Mouse (Mus musculus) liver, postnatal 0 days (tissue): ENCODE results near the gene Hba-a1. TPM values are rescaled to one million over a fixed set of nuclear protein-coding genes. Genes with fewer than 3 reads are reported as not detected.
A peak's percentile ranks its signal among the peaks of the same experiment; 100 is the strongest.
"Not testable (repeated sequence)": the region's sequence is repeated elsewhere in the genome, so short reads cannot be mapped to it uniquely, and the experiment has no call there.

Experiments used
- ATAC-seq: fragments of 200-750 bp; cut with Nextera tagmentation; 2 replicates; pipeline ENCODE4 v1.8.0; 2017; ENCODE audit warnings: mild to moderate bottlenecking, moderate library complexity
- DNase-seq: peaks from one replicate; pipeline ENCODE4 v3.0.0-alpha.2; 2016
- H3K27ac ChIP-seq: fragments of 300-500 bp; sonication (generic); 2 replicates; pipeline ENCODE4 v1.5.1; 2014; ENCODE audit warnings: antibody characterized with exemption, moderate library complexity, mild to moderate bottlenecking, low read depth
- H3K27me3 ChIP-seq: fragments of 300-500 bp; sonication (generic); 2 replicates; pipeline ENCODE4 v1.6.1; 2014; ENCODE audit warnings: low read length, control low read depth, mixed read lengths; ENCODE audit not compliant: insufficient read depth
- H3K36me3 ChIP-seq: fragments of 300-500 bp; sonication (generic); replicated peaks from 2 replicates; pipeline ENCODE4 v1.6.1; 2014; ENCODE audit warnings: mild to moderate bottlenecking, control low read depth, low read length, moderate library complexity, mixed read lengths; ENCODE audit not compliant: insufficient read depth
- H3K4me1 ChIP-seq: fragments of 300-500 bp; sonication (generic); 2 replicates; pipeline ENCODE4 v1.6.1; 2014; ENCODE audit warnings: antibody characterized with exemption, mild to moderate bottlenecking, control low read depth; ENCODE audit not compliant: insufficient read depth
- H3K4me2 ChIP-seq: fragments of 300-500 bp; sonication (generic); 2 replicates; pipeline ENCODE4 v1.6.1; 2014; ENCODE audit warnings: low read depth, mild to moderate bottlenecking, low read length, moderate library complexity, mixed read lengths
- H3K4me3 ChIP-seq: fragments of 300-500 bp; sonication (generic); 2 replicates; pipeline ENCODE4 v1.5.1; 2014; ENCODE audit warnings: low read depth, low read length
- H3K9ac ChIP-seq: fragments of 300-500 bp; sonication (generic); replicated peaks from 2 replicates; pipeline ENCODE4 v1.6.1; 2014; ENCODE audit warnings: mild to moderate bottlenecking, moderate library complexity
- H3K9me3 ChIP-seq: fragments of 300-500 bp; sonication (generic); 2 replicates; pipeline ENCODE4 v1.6.1; 2016; ENCODE audit warnings: mild to moderate bottlenecking, control low read depth, low read length, mixed read lengths
- CTCF ChIP-seq: sonication (generic); IDR thresholded peaks from 2 replicates; pipeline ENCODE4 v1.5.1; 2016; ENCODE audit warnings: antibody characterized with exemption, low read depth
- EP300 ChIP-seq: IDR thresholded peaks from 2 replicates; pipeline ENCODE4 v1.6.1; 2016; ENCODE audit warnings: antibody characterized with exemption, low read depth, mild to moderate bottlenecking
- WGBS: fragments of 180-500 bp; shearing (Covaris S2); extraction: QIAGEN DNeasy Blood & Tissue Kit; methylation state at CpG from one replicate; pipeline ENCODE4 v1.1.7; 2014; ENCODE audit not compliant: insufficient replicate concordance; 5-methylcytosine and 5-hydroxymethylcytosine counted together
- polyA plus RNA-seq: library from polyadenylated mRNA; unstranded; fragments of >200 nt; fragmentation: Nextera tagmentation; extraction: Ambion mirVana; gene quantifications from 2 replicates; pipeline ENCODE4 v1.2.1, GENCODE M21; 2015

The Hba-a1 gene
- polyA plus RNA-seq, 1 experiment from 2014 or later = 32,136 TPM

DNA sequence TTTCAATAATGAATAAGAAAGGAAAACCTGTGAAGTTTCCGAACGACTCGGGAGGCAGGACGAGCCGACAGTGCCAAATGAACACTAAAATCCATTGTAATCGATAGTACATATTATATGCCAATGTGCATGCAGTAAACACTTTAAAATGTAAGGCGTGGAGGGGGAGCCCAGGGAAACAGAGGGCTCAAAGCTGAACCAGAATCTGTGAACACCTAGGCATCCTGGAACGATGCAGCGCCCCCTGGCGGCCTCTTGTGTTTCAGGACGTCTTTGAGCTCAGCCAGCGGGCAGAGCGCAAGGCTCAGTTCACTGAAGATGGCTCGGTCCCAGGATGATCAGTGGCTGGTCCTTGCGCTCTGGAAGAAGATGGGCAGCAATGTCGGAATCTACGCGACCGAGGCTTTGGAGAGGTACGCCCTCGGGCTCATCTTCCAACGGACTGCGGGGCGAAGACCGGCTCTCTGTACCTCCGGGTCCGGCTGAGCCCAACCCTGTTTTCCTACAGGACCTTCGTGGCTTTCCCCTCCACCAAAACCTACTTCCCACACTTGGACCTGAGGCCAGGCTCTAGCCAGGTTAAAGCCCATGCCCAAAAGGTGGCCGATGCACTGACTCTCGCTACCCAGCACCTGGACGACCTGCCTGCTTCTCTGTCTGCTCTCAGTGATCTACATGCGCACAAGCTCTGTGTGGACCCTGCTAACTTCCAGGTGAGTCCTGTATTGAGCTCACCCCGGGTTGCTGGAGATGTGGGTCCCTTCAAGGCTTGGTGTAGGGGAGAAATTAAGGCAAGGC, 3.6 kb downstream of the Hba-a1 start, which contains the start of gene Hbq1b:
TSS of gene Hbq1b (plus strand) at position 271 of the 798 bp plus-strand sequence.
- ATAC-seq = peak; percentile 24
- peak; percentile 80 for DNase-seq
- not testable (repeated sequence) for H3K4me1 ChIP-seq, H3K36me3 ChIP-seq, H3K9me3 ChIP-seq, H3K27me3 ChIP-seq
- H3K4me2 ChIP-seq = peak within 1 kb of the TSS; percentile 72
- TF ChIP-seq CTCF (peak; percentile 88), EP300 (peak; percentile 69)
- 19% methylated on average over 30 of the region's 33 CpGs for WGBS
- H3K27ac ChIP-seq = peak within 1 kb of the TSS; percentile 76
- H3K4me3 ChIP-seq = peak within 1 kb of the TSS; percentile 39
- peak within 1 kb of the TSS; percentile 62 for H3K9ac ChIP-seq

- Histone ChIP-seq H3K9me3 (no peaks in the 10 kb centered on the region), H3K27ac (peak overlapping the region; percentile 76), H3K4me1 (no peaks in the 10 kb centered on the region; the same call in 1 of the 2 replicates), H3K27me3 (0 out of 2 replicates have a peak, but pooled peaks cover 3% of the 10 kb centered on the region), H3K9ac (peak overlapping the region; percentile 62), H3K36me3 (0 out of 2 replicates have a peak, but pooled peaks cover 2% of the 10 kb centered on the region), H3K4me2 (peak overlapping the region; percentile 72), H3K4me3 (peak overlapping the region; percentile 39)
- TF ChIP-seq EP300 (no peak), CTCF (no peak)
- DNase-seq = no peak
- WGBS = 59% methylated on average over 9 of the region's 9 CpGs
- ATAC-seq = no peak
Measured at GRCm38 (mm10) chr11:32287493-32287825, 4.1 kb downstream of the Hba-a1 start.

- H3K9ac ChIP-seq = peak overlapping the region; percentile 55; the same call in 1 of the 2 replicates
- peaks cover 10% of the 10 kb centered on the region for H3K4me1 ChIP-seq
- H3K36me3 ChIP-seq, H3K4me3 ChIP-seq, DNase-seq, H3K27me3 ChIP-seq, H3K9me3 ChIP-seq, ATAC-seq: not testable (repeated sequence)
- TF ChIP-seq EP300 = 0 out of 2 replicates have a peak, but pooled peaks have one; percentile 35
- peak overlapping the region; percentile 90 for H3K27ac ChIP-seq
- peak overlapping the region; percentile 46; the same call in 1 of the 2 replicates for H3K4me2 ChIP-seq
- 69% methylated on average over 4 of the region's 4 CpGs for WGBS
Measured at GRCm38 (mm10) chr11:32292819-32293218, 9.5 kb downstream of the Hba-a1 start.

DNA sequence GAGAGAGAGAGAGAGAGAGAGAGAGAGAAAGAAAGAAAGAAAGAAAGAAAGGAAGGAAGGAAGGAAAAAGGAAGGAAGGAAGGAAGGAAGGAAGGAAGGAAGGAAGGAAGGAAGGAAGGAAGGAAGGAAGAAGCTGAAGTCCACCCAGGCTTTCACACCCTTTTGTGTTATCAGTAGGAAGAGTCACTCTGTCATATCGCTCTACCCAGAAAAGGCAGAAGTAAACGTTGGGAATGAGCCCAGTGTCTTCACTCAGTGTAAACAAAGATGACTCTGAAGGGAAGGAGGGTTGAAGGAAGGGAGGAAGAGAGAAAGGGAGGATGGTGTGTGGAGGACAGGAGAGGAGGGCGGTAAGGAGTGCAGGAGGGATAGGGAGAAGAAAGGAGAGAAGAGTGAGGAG, 10.2 kb downstream of the Hba-a1 start:
- H3K36me3 ChIP-seq, H3K9me3 ChIP-seq, H3K27me3 ChIP-seq, H3K4me3 ChIP-seq, DNase-seq: not testable (repeated sequence)
- ATAC-seq = peak; percentile 12
- Histone ChIP-seq H3K9ac (peak overlapping the region; percentile 55; the same call in 1 of the 2 replicates), H3K27ac (peak overlapping the region; percentile 90), H3K4me1 (peaks cover 10% of the 10 kb centered on the region), H3K4me2 (peak overlapping the region; percentile 55)
- TF ChIP-seq EP300 = peak; percentile 88
- WGBS = 47% methylated on average over 3 of the region's 3 CpGs

GRCm38 (mm10) chr11:32296203-32296602, 12.9 kb downstream of the Hba-a1 start, which contains the start of gene Hba-a2:
Hba-a2 (plus strand) TSS chr11:32296489.
- H3K9ac ChIP-seq = peak within 1 kb of the TSS; percentile 60
- H3K9me3 ChIP-seq, DNase-seq, H3K27me3 ChIP-seq, H3K36me3 ChIP-seq: not testable (repeated sequence)
- peaks cover 10% of the 10 kb centered on the region for H3K4me1 ChIP-seq
- ATAC-seq = peak; percentile 88
- peak within 1 kb of the TSS; percentile 55 for H3K4me2 ChIP-seq
- peak within 1 kb of the TSS; percentile 90 for H3K27ac ChIP-seq
- peak within 1 kb of the TSS; percentile 43 for H3K4me3 ChIP-seq
- no CpG with 5 or more reads among the region's 4 CpGs for WGBS

GRCm38 (mm10) chr11:32297417-32297816, 14.1 kb downstream of the Hba-a1 start:
- Histone ChIP-seq H3K27ac (peak overlapping the region; percentile 66), H3K4me2 (peak overlapping the region; percentile 44; the same call in 1 of the 2 replicates), H3K4me1 (peaks cover 10% of the 10 kb centered on the region), H3K4me3 (peak overlapping the region; percentile 43), H3K9ac (peak overlapping the region; percentile 60; the same call in 1 of the 2 replicates)
- not testable (repeated sequence) for ATAC-seq, H3K9me3 ChIP-seq, DNase-seq, H3K27me3 ChIP-seq, H3K36me3 ChIP-seq
- WGBS = 40% methylated on average over 2 of the region's 2 CpGs
